Mouse (Mus musculus): Measurements from ENCODE around the gene Usp12. TPM values are rescaled to one million over a fixed set of nuclear protein-coding genes. Genes with fewer than 3 reads are reported as not detected.

Usp12 gene
- total and polyA plus RNA-seq, 3 experiments = 24.5 TPM; not detected in 1

GRCm38 (mm10) chr5:146719584-146720356 lies 75.0 kb downstream of the Usp12 start:
- Histone ChIP-seq H3K9ac (ENCODE audit: control insufficient read depth, low read depth, low read length, poor library complexity, severe bottlenecking) (no peak overlapping the region), H3K27ac (ENCODE audit: control insufficient read depth, low read depth, low read length) (no peak overlapping the region), H3K79me2 (ENCODE audit: control insufficient read depth, insufficient read depth, low read length, poor library complexity) (no peaks in the 10 kb centered on the region), H3K9me3 (replicated peaks; ENCODE audit: insufficient read depth, low read length) (no peaks in the 10 kb centered on the region), H3K36me3 (ENCODE audit: control insufficient read depth in 1 of 2, insufficient read depth in 2 of 2, low read length in 2 of 2) (no peaks in the 10 kb centered on the region), H3K4me1 (ENCODE audit: control insufficient read depth in 1 of 2, insufficient read depth in 2 of 2, low read length in 2 of 2) (no peaks in the 10 kb centered on the region), H3K27me3 (ENCODE audit: control insufficient read depth in 1 of 2, insufficient read depth in 2 of 2, low read length in 2 of 2) (no peaks in the 10 kb centered on the region), H3K4me3 (ENCODE audit: control insufficient read depth in 1 of 2, insufficient read depth in 1 of 2, low read depth in 2 of 2, low read length in 2 of 2) (no peak overlapping the region)
- no peak for TF ChIP-seq SIN3A (IDR thresholded peaks at IDR 0.05; ENCODE audit: low read length)
- TF ChIP-seq TBP (IDR thresholded peaks at IDR 0.05; ENCODE audit: low read depth, low read length) = no peak
- TF ChIP-seq MEF2A (IDR thresholded peaks at IDR 0.05; ENCODE audit: extremely low read depth, insufficient replicate concordance, low read depth, low read length, poor library complexity, severe bottlenecking) = no peak
- no peak for TF ChIP-seq RAD21 (IDR thresholded peaks at IDR 0.05; ENCODE audit: low read depth, low read length)
- TF ChIP-seq NELFE (IDR thresholded peaks at IDR 0.05; ENCODE audit: low read depth, low read length) = no peak
- no peak for TF ChIP-seq MAZ (IDR thresholded peaks at IDR 0.05; ENCODE audit: low read depth, low read length)
- TF ChIP-seq HCFC1 (IDR thresholded peaks at IDR 0.05; ENCODE audit: low read depth, low read length) = no peak
- TF ChIP-seq ZC3H11A (IDR thresholded peaks at IDR 0.05; ENCODE audit: low read depth, low read length) = no peak
- no peak for TF ChIP-seq CTCF (IDR thresholded peaks at IDR 0.05 in 2 of 3, conservative IDR thresholded peaks at IDR 0.05 in 1 of 3; ENCODE audit: control insufficient read depth in 1 of 3, insufficient read depth in 1 of 3, low read depth in 2 of 3, low read length in 3 of 3, poor library complexity in 1 of 3, severe bottlenecking in 1 of 3)
- TF ChIP-seq MAFK (IDR thresholded peaks at IDR 0.05; ENCODE audit: borderline replicate concordance, low read depth, low read length) = no peak
- TF ChIP-seq TCF12 (IDR thresholded peaks at IDR 0.05; ENCODE audit: low read depth, low read length) = no peak
- no peak for TF ChIP-seq JUND (IDR thresholded peaks at IDR 0.05; ENCODE audit: low read depth, low read length)
- TF ChIP-seq POLR2A (IDR thresholded peaks at IDR 0.05; ENCODE audit: control insufficient read depth in 1 of 2, insufficient read depth in 1 of 2, low read depth in 1 of 2, low read length in 2 of 2, poor library complexity in 1 of 2) = no peak
- no peak for TF ChIP-seq NRF1 (IDR thresholded peaks at IDR 0.05; ENCODE audit: insufficient read depth, low read depth, low read length, poor library complexity, severe bottlenecking)
- DNase-seq (ENCODE audit: low read depth, low spot score) = no peak

GRCm38 (mm10) chr5:146713836-146714235 lies 81.0 kb downstream of the Usp12 start:
- Histone ChIP-seq H3K4me1 (ENCODE audit: control insufficient read depth in 1 of 2, insufficient read depth in 2 of 2, low read length in 2 of 2) (peaks cover 0 to 11% of the 10 kb centered on the region in 2 experiments; a peak in 1 of 4 replicates), H3K9ac (ENCODE audit: control insufficient read depth, low read depth, low read length, poor library complexity, severe bottlenecking) (no peak overlapping the region), H3K36me3 (ENCODE audit: control insufficient read depth in 1 of 2, insufficient read depth in 2 of 2, low read length in 2 of 2) (no peaks in the 10 kb centered on the region), H3K27ac (ENCODE audit: control insufficient read depth, low read depth, low read length) (no peak overlapping the region), H3K27me3 (ENCODE audit: control insufficient read depth in 1 of 2, insufficient read depth in 2 of 2, low read length in 2 of 2) (no peaks in the 10 kb centered on the region), H3K4me3 (ENCODE audit: control insufficient read depth in 1 of 2, insufficient read depth in 1 of 2, low read depth in 2 of 2, low read length in 2 of 2) (no peak overlapping the region), H3K9me3 (replicated peaks; ENCODE audit: insufficient read depth, low read length) (no peaks in the 10 kb centered on the region), H3K79me2 (ENCODE audit: control insufficient read depth, insufficient read depth, low read length, poor library complexity) (no peaks in the 10 kb centered on the region)
- TF ChIP-seq E2F4 (IDR thresholded peaks at IDR 0.05; ENCODE audit: borderline replicate concordance, low read depth, low read length) (no peak), TBP (IDR thresholded peaks at IDR 0.05; ENCODE audit: low read depth, low read length) (0 out of 2 replicates have a peak, but pooled peaks have one; percentile 45), BHLHE40 (IDR thresholded peaks at IDR 0.05; ENCODE audit: borderline replicate concordance, low read depth, low read length) (no peak), ZNF384 (IDR thresholded peaks at IDR 0.05; ENCODE audit: low read depth, low read length) (no peak), GATA1 (IDR thresholded peaks at IDR 0.05; ENCODE audit: low read depth, low read length) (no peak), TCF12 (IDR thresholded peaks at IDR 0.05; ENCODE audit: low read depth, low read length) (no peak), CHD2 (IDR thresholded peaks at IDR 0.05; ENCODE audit: low read length) (peak; percentile 46; the same call in 1 of the 2 replicates), MXI1 (IDR thresholded peaks at IDR 0.05; ENCODE audit: low read depth, low read length) (no peak), GABPA (IDR thresholded peaks at IDR 0.05; ENCODE audit: low read depth, low read length) (0 out of 2 replicates have a peak, but pooled peaks have one; percentile 32), TAL1 (IDR thresholded peaks at IDR 0.05; ENCODE audit: low read length) (no peak)
- peak; percentile 72 for DNase-seq (ENCODE audit: low read depth, low spot score)
